Mouse (Mus musculus): Measurements from ENCODE around the gene Gm5475. TPM values are rescaled to one million over a fixed set of nuclear protein-coding genes. Genes with fewer than 3 reads are reported as not detected.

The Gm5475 gene
- polyA plus RNA-seq, 1 experiment from 2014 or later: 0.77 TPM

- Histone ChIP-seq H3K9me3 (ENCODE audit: control insufficient read depth) (no peaks in the 10 kb centered on the region), H3K27ac (ENCODE audit: low read depth, low read length) (peak overlapping the region; percentile 1; the same call in 1 of the 2 replicates), H3K36me3 (ENCODE audit: control insufficient read depth, insufficient read depth) (peaks cover 71% of the 10 kb centered on the region), H3K9ac (ENCODE audit: low read depth, low read length) (no peak overlapping the region), H3K4me3 (ENCODE audit: low read depth, low read length) (no peak overlapping the region), H3K27me3 (replicated peaks; ENCODE audit: control insufficient read depth, insufficient read depth, low read length) (no peaks in the 10 kb centered on the region), H3K4me1 (replicated peaks; ENCODE audit: control insufficient read depth, insufficient read depth, low read length) (no peaks in the 10 kb centered on the region), H3K4me2 (replicated peaks; ENCODE audit: low read depth) (no peak overlapping the region)
- ATAC-seq: no peak
- 94% methylated on average over 3 of the region's 3 CpGs for WGBS
- peak; percentile 52 for TF ChIP-seq CTCF (IDR thresholded peaks at IDR 0.05; ENCODE audit: low read depth)
Measured at GRCm38 (mm10) chr15:100395561-100395960, 26.4 kb upstream of the Gm5475 start.

DNA sequence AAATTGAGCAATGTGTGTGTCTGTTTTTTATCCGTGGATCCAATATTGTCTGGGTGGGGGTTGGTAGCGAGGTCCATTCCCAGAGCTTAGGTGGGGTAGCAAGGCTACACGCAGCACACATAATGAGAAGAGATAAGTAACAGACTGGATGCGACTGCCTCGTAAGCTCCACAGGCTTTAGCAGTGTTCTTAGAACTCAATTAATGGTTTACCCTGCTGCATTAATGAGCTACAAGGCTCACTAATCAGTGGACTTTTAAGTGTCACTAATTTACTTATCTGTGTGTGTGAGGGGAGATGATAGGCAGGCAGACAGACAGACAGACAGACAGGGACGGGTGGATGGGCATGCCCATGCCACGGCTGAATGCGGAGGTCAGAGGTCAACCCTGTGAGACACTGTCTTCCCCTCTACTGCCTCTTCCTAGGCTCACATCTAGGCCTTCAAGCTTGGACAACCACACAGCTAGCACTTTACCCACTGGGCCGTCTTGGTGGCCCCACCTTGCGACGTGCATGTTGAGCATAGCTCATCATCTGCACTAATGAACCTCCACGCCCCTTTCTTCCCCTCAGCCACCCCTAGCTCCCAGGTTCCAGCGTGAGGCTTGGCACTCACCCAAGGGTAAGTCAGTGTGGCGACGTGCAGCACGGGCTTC, 21.2 kb upstream of the Gm5475 start:
- peak overlapping the region; percentile 98 for H3K27ac ChIP-seq (ENCODE audit: low read depth, low read length)
- peak overlapping the region; percentile 55; the same call in 1 of the 2 replicates for H3K9ac ChIP-seq (ENCODE audit: low read depth, low read length)
- peak; percentile 35 for ATAC-seq
- peaks cover 8% of the 10 kb centered on the region; the same call in 1 of the 2 replicates for H3K4me1 ChIP-seq (replicated peaks; ENCODE audit: control insufficient read depth, insufficient read depth, low read length)
- H3K9me3 ChIP-seq (ENCODE audit: control insufficient read depth): no peaks in the 10 kb centered on the region
- no peak for TF ChIP-seq CTCF (IDR thresholded peaks at IDR 0.05; ENCODE audit: low read depth)
- H3K27me3 ChIP-seq (replicated peaks; ENCODE audit: control insufficient read depth, insufficient read depth, low read length): no peaks in the 10 kb centered on the region
- H3K4me2 ChIP-seq (replicated peaks; ENCODE audit: low read depth): peak overlapping the region; percentile 58
- peak overlapping the region; percentile 35; the same call in 1 of the 2 replicates for H3K4me3 ChIP-seq (ENCODE audit: low read depth, low read length)
- 59% methylated on average over 16 of the region's 16 CpGs for WGBS
- peaks cover 83% of the 10 kb centered on the region for H3K36me3 ChIP-seq (ENCODE audit: control insufficient read depth, insufficient read depth)

GRCm38 (mm10) chr15:100401811-100402210, 20.1 kb upstream of the Gm5475 start:
- no peak for TF ChIP-seq CTCF (IDR thresholded peaks at IDR 0.05; ENCODE audit: low read depth)
- Histone ChIP-seq H3K9ac (ENCODE audit: low read depth, low read length) (peak overlapping the region; percentile 55; the same call in 1 of the 2 replicates), H3K4me1 (replicated peaks; ENCODE audit: control insufficient read depth, insufficient read depth, low read length) (peaks cover 8% of the 10 kb centered on the region; the same call in 1 of the 2 replicates), H3K4me2 (replicated peaks; ENCODE audit: low read depth) (peak overlapping the region; percentile 58), H3K27me3 (replicated peaks; ENCODE audit: control insufficient read depth, insufficient read depth, low read length) (no peaks in the 10 kb centered on the region), H3K4me3 (ENCODE audit: low read depth, low read length) (peak overlapping the region; percentile 35), H3K9me3 (ENCODE audit: control insufficient read depth) (no peaks in the 10 kb centered on the region), H3K27ac (ENCODE audit: low read depth, low read length) (peak overlapping the region; percentile 98), H3K36me3 (ENCODE audit: control insufficient read depth, insufficient read depth) (peaks cover 77% of the 10 kb centered on the region)
- no peak for ATAC-seq
- 95% methylated on average over 4 of the region's 4 CpGs for WGBS

DNA sequence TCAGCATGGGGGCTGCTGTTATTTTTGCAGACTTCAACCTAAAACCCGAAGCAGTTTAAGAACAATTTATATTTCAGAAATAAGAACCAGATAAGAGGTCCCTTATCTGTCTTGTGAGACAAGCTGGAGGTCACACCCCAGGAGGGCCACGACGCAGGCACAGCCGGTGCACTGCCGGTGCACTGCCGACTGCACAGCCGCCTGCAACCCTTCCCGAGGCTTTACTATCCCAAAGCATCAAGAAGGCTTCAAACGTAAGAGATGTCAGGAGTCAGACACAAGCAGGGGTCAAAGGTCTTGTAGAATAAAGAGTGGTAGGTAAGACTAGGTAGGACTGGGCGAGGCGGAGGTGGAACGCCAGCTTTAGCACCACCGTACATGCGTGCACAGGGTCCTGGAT, 19.6 kb upstream of the Gm5475 start:
- Histone ChIP-seq H3K9ac (ENCODE audit: low read depth, low read length) (peak overlapping the region; percentile 55), H3K9me3 (ENCODE audit: control insufficient read depth) (no peaks in the 10 kb centered on the region), H3K4me3 (ENCODE audit: low read depth, low read length) (peak overlapping the region; percentile 35), H3K27ac (ENCODE audit: low read depth, low read length) (peak overlapping the region; percentile 98), H3K4me2 (replicated peaks; ENCODE audit: low read depth) (peak overlapping the region; percentile 58), H3K27me3 (replicated peaks; ENCODE audit: control insufficient read depth, insufficient read depth, low read length) (no peaks in the 10 kb centered on the region), H3K36me3 (ENCODE audit: control insufficient read depth, insufficient read depth) (peaks cover 77% of the 10 kb centered on the region), H3K4me1 (replicated peaks; ENCODE audit: control insufficient read depth, insufficient read depth, low read length) (peaks cover 8% of the 10 kb centered on the region; the same call in 1 of the 2 replicates)
- WGBS: 50% methylated on average over 14 of the region's 14 CpGs
- no peak for ATAC-seq
- TF ChIP-seq CTCF (IDR thresholded peaks at IDR 0.05; ENCODE audit: low read depth): no peak

DNA sequence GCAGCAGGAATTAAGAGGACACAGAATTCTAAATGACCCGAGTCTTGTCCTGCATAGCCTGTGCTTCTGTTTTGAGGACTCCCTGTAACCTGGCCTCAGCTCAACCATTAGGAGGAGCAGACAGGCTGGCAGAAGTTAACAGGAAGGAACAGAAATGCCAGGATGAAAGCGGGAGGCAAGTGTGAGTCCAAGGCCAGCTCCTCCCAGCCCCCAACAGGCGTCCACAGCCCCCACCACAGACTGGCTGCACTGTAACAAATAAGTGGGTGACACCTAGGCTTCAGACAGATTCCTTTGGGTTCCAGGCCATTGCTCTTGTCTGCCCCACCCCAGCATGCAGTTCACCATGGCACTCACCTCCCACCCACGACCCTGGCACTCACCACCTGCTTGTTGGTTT, 19.1 kb upstream of the Gm5475 start:
- H3K27ac ChIP-seq (ENCODE audit: low read depth, low read length): peak overlapping the region; percentile 98
- no peak for TF ChIP-seq CTCF (IDR thresholded peaks at IDR 0.05; ENCODE audit: low read depth)
- peak overlapping the region; percentile 35 for H3K4me3 ChIP-seq (ENCODE audit: low read depth, low read length)
- H3K9ac ChIP-seq (ENCODE audit: low read depth, low read length): peak overlapping the region; percentile 55
- H3K4me1 ChIP-seq (replicated peaks; ENCODE audit: control insufficient read depth, insufficient read depth, low read length): peaks cover 8% of the 10 kb centered on the region; the same call in 1 of the 2 replicates
- 55% methylated on average over 4 of the region's 4 CpGs for WGBS
- peaks cover 77% of the 10 kb centered on the region for H3K36me3 ChIP-seq (ENCODE audit: control insufficient read depth, insufficient read depth)
- H3K27me3 ChIP-seq (replicated peaks; ENCODE audit: control insufficient read depth, insufficient read depth, low read length): no peaks in the 10 kb centered on the region
- no peaks in the 10 kb centered on the region for H3K9me3 ChIP-seq (ENCODE audit: control insufficient read depth)
- ATAC-seq: no peak
- peak overlapping the region; percentile 58 for H3K4me2 ChIP-seq (replicated peaks; ENCODE audit: low read depth)

- peak overlapping the region; percentile 98 for H3K27ac ChIP-seq (ENCODE audit: low read depth, low read length)
- ATAC-seq: peak; percentile 69
- H3K9ac ChIP-seq (ENCODE audit: low read depth, low read length): peak overlapping the region; percentile 55; the same call in 1 of the 2 replicates
- peak overlapping the region; percentile 58 for H3K4me2 ChIP-seq (replicated peaks; ENCODE audit: low read depth)
- peaks cover 8% of the 10 kb centered on the region; the same call in 1 of the 2 replicates for H3K4me1 ChIP-seq (replicated peaks; ENCODE audit: control insufficient read depth, insufficient read depth, low read length)
- H3K9me3 ChIP-seq (ENCODE audit: control insufficient read depth): no peaks in the 10 kb centered on the region
- TF ChIP-seq CTCF (IDR thresholded peaks at IDR 0.05; ENCODE audit: low read depth): no peak
- no peaks in the 10 kb centered on the region for H3K27me3 ChIP-seq (replicated peaks; ENCODE audit: control insufficient read depth, insufficient read depth, low read length)
- H3K36me3 ChIP-seq (ENCODE audit: control insufficient read depth, insufficient read depth): peaks cover 77% of the 10 kb centered on the region
- peak overlapping the region; percentile 35 for H3K4me3 ChIP-seq (ENCODE audit: low read depth, low read length)
- 56% methylated on average over 16 of the region's 16 CpGs for WGBS
Measured at GRCm38 (mm10) chr15:100403318-100404000, 18.5 kb upstream of the Gm5475 start.

Measured in intestine, postnatal 0 days (tissue).